Mouse (Mus musculus) ES-Bruce4 (cell line): Measurements from ENCODE around the gene Agbl4.

Source experiments
- CTCF ChIP-seq: IDR thresholded peaks from one replicate; pipeline ENCODE4 v1.8.1; 2011; ENCODE audit warnings: low read depth, low read length
- EP300 ChIP-seq: IDR thresholded peaks from 2 replicates; pipeline ENCODE4 v1.6.1; 2011; ENCODE audit warnings: low read depth, low read length; ENCODE audit not compliant: insufficient read depth
- POLR2A ChIP-seq: IDR thresholded peaks from one replicate; pipeline ENCODE4 v1.8.1; 2011; ENCODE audit warnings: low read length; ENCODE audit not compliant: insufficient read depth

GRCm38 (mm10) chr4:111403243-111403642 lies 1005.8 kb downstream of the Agbl4 start:
- TF ChIP-seq POLR2A, result no peak
- no peak for TF ChIP-seq CTCF
- no peak for TF ChIP-seq EP300
